8 mouse cellular contexts compared by ENCODE assay signal in the genomic region with DNA sequence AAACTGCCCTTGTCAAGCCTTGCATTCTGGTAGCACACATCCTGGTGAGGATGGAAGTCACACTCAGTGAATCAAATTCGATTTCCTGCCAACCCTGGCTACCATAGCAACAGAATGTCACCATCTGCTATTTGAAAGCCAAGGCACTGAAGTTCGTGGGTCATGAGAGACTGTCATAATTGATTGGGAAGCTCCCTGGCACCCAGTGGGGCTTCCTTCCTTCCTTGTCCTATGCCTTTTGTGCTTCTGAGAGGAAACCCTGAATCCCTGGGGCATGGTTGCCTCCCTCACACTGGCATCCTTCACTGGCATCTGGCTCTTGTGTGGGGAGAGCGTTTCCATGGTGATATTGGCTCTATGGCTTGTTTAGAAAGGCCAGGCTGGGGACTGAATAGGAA. TPM values are rescaled to one million over a fixed set of nuclear protein-coding genes. Genes with fewer than 3 reads are reported as not detected.
DNase-seq lines count a peak whose midpoint lies in the region.

No protein-coding gene starts in this region.

- intact Hi-C loops in left cerebral cortex, postnatal 10 days (cut with DNase I), result no loop called here

- DNase-seq in MN1 (ENCODE audit: low spot score), result peak; percentile 85
- DNase-seq in cerebellum, adult 9-10 months, result peak; percentile 62
- peak; percentile 41 to 49 for DNase-seq in frontal cortex, postnatal 14 days (ENCODE audit: low spot score in 2 of 2)
- DNase-seq in left cerebral cortex, postnatal 10 days (ENCODE audit: extremely low spot score in 1 of 2, low spot score in 2 of 2), result peak; percentile 44 to 74
- DNase-seq in retina, postnatal 1 day, result peak; percentile 74
- DNase-seq in adrenal gland, postnatal 4 days (ENCODE audit: low spot score in 2 of 2), result no peak
- DNase-seq in spleen, postnatal 14 days (ENCODE audit: low spot score in 2 of 2), result no peak
- no peak for DNase-seq in heart, adult 8-10 months (ENCODE audit: low spot score)

RNA-seq across cellular contexts. Expression of gene 1810049J17Rik, which starts 44.4 kb away (rescaled TPM):
- total RNA-seq in left cerebral cortex, postnatal 10 days (2021), result under 1 TPM in 1 of 2 experiments, not detected in 1; 0.86 TPM
- total RNA-seq in adrenal gland, postnatal 4 days (2021), result 1 to 10 TPM in 1 of 2 experiments, not detected in 1; 1.8 TPM
- under 1 TPM in 1 of 4 experiments, not detected in 3; 0.65 TPM for total RNA-seq in heart, adult 8-10 months (2022)

RNA-seq across cellular contexts. Expression of gene Golph3, which starts 44.8 kb away (rescaled TPM):
- 10 to 100 TPM; 86.6 to 88.9 TPM for total RNA-seq in left cerebral cortex, postnatal 10 days (2021)
- total RNA-seq in adrenal gland, postnatal 4 days (2021), result 100 to 1,000 TPM; 105 to 114 TPM
- 10 to 100 TPM; 64.8 to 73.0 (median 72.5) TPM for total RNA-seq in heart, adult 8-10 months (2022)

Comparison
In these comparisons a context has a peak if more than half of its experiments do, and no peak if none do; other contexts are left out.
1. DNase-seq: peak in MN1 (single experiment), cerebellum, adult 9-10 months (single experiment), frontal cortex, postnatal 14 days (2 of 2), left cerebral cortex, postnatal 10 days (2 of 2) and retina, postnatal 1 day (single experiment); none in adrenal gland, postnatal 4 days (0 of 2), spleen, postnatal 14 days (0 of 2) and heart, adult 8-10 months (single experiment).